Mouse (Mus musculus): Measurements from ENCODE around the gene C1qb.

DNA sequence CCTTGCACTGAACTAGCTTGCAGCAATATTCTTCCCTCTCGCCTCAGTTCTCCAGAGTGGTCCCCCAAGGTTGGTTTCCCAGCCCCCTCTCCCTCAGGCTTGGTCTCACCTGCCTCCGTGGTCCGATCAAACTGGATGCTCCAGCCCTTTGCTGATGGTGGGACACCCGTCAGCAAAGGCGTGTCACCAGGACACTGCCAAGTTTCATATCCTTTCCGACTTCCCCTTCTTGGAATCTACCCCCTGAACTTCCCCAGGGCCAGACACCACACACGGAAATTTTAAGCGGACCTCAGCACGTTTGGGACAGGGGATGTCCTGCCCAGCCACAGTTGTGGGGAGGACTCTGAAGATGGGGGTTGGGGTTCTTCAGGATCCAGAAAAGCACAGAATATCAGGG is 12.7 kb upstream of the C1qb start, which contains the start of gene C1qa:
- TF ChIP-seq EP300 (optimal IDR thresholded peaks at IDR 0.05) (no peak), CTCF (IDR thresholded peaks at IDR 0.05; ENCODE audit: low read depth) (no peak)
